Mouse (Mus musculus) G1E (cell line): ENCODE data around the gene Gm9913.

Source experiments
- CTCF ChIP-seq: IDR thresholded peaks from 2 replicates; pipeline ENCODE4 v1.5.1; 2012; ENCODE audit warnings: low read depth, low read length, inconsistent platforms, mixed read lengths
- GATA1 ChIP-seq: IDR thresholded peaks from 2 replicates; pipeline ENCODE4 v1.6.1; 2012; ENCODE audit warnings: borderline replicate concordance, low read length, inconsistent platforms, mixed read lengths
- GATA2 ChIP-seq: IDR thresholded peaks from 2 replicates; pipeline ENCODE4 v1.6.1; 2012; ENCODE audit warnings: low read depth, low read length, inconsistent platforms, borderline replicate concordance
- POLR2AphosphoS5 ChIP-seq: IDR thresholded peaks from 2 replicates; pipeline ENCODE4 v1.6.1; 2012; ENCODE audit warnings: low read depth, low read length, inconsistent platforms; ENCODE audit not compliant: insufficient replicate concordance
- TAL1 ChIP-seq: conservative IDR thresholded peaks from 2 replicates; pipeline ENCODE4 v1.6.1; 2012; ENCODE audit warnings: low read depth, low read length, inconsistent platforms, mixed read lengths

- TF ChIP-seq TAL1: no peak
- TF ChIP-seq CTCF: no peak
- TF ChIP-seq GATA2: no peak
- no peak for TF ChIP-seq GATA1
- no peak for TF ChIP-seq POLR2AphosphoS5
Observed at GRCm38 (mm10) chr2:125470553-125471295, 34.2 kb upstream of the Gm9913 start.
